17 mouse cellular contexts compared by ENCODE assay signal in genomic region chr12:117482665-117483064, GRCm38 (mm10). TPM values are rescaled to one million over a fixed set of nuclear protein-coding genes. Genes with fewer than 3 reads are reported as not detected.
DNase-seq lines count a peak whose midpoint lies in the region; ATAC-seq and TF ChIP-seq lines count a peak whose summit lies in the region.
"Had no signal": no experiment of that assay in that cellular context is flagged by ENCODE, and none has a peak within 500 bp of the region (broad histone marks: within the 10 kb centered on the region; RNA-seq: fewer than 3 reads in every experiment).

No protein-coding gene starts in this region.

- H3K27ac ChIP-seq in embryonic facial prominence, embryonic 13.5 days: 0 out of 2 replicates have a peak overlapping the region, but pooled peaks have one; percentile 11
- no peak overlapping the region for H3K27ac ChIP-seq in embryonic facial prominence, embryonic 10.5 days (replicated peaks)
- peak overlapping the region; percentile 55 for H3K27ac ChIP-seq in layer of hippocampus, adult 2 months
- no peak overlapping the region for H3K27ac ChIP-seq in midbrain, embryonic 14.5 days (replicated peaks; ENCODE audit: low read depth, low read length)
- H3K27ac ChIP-seq: forebrain, embryonic 13.5 days; limb, embryonic 13.5 days; midbrain, embryonic 15.5 days; neural tube, embryonic 13.5 days had no signal

- TF ChIP-seq CTCF in layer of hippocampus, adult 2 months (conservative IDR thresholded peaks at IDR 0.05): no peak

- peaks cover 6% of the 10 kb centered on the region; the same call in 1 of the 2 replicates for H3K27me3 ChIP-seq in embryonic facial prominence, embryonic 13.5 days
- H3K27me3 ChIP-seq in embryonic facial prominence, embryonic 10.5 days (replicated peaks; ENCODE audit: low read depth, poor library complexity, severe bottlenecking): 0 out of 2 replicates have a peak, but pooled peaks cover 8% of the 10 kb centered on the region
- H3K27me3 ChIP-seq in midbrain, embryonic 14.5 days (ENCODE audit: control insufficient read depth, insufficient read depth, low read length): no peaks in the 10 kb centered on the region
- H3K27me3 ChIP-seq: limb, embryonic 13.5 days; midbrain, embryonic 15.5 days; neural tube, embryonic 13.5 days had no signal

- H3K36me3 ChIP-seq in embryonic facial prominence, embryonic 13.5 days: no peaks in the 10 kb centered on the region
- no peaks in the 10 kb centered on the region for H3K36me3 ChIP-seq in embryonic facial prominence, embryonic 10.5 days (replicated peaks)
- H3K36me3 ChIP-seq in midbrain, embryonic 14.5 days (ENCODE audit: control insufficient read depth, insufficient read depth, low read length): no peaks in the 10 kb centered on the region
- H3K36me3 ChIP-seq: limb, embryonic 13.5 days; midbrain, embryonic 15.5 days; neural tube, embryonic 13.5 days had no signal

- H3K4me3 ChIP-seq in embryonic facial prominence, embryonic 13.5 days: no peak overlapping the region
- H3K4me3 ChIP-seq in embryonic facial prominence, embryonic 10.5 days: no peak overlapping the region
- no peak overlapping the region for H3K4me3 ChIP-seq in layer of hippocampus, adult 2 months
- no peak overlapping the region for H3K4me3 ChIP-seq in midbrain, embryonic 14.5 days (replicated peaks; ENCODE audit: low read depth, low read length)
- H3K4me3 ChIP-seq: forebrain, embryonic 13.5 days; limb, embryonic 13.5 days; midbrain, embryonic 15.5 days; neural tube, embryonic 13.5 days had no signal

- ATAC-seq in embryonic facial prominence, embryonic 13.5 days (ENCODE audit: insufficient number of reproducible peaks, insufficient read depth, low FRiP score, low TSS enrichment, low read depth): no peak
- no peak for ATAC-seq in midbrain, embryonic 14.5 days (ENCODE audit: low FRiP score, low TSS enrichment)
- ATAC-seq: forebrain, embryonic 13.5 days; lung, postnatal 0 days; midbrain, embryonic 15.5 days had no signal

- WGBS in embryonic facial prominence, embryonic 13.5 days: 25% methylated on average over 3 of the region's 3 CpGs
- WGBS in embryonic facial prominence, embryonic 10.5 days: 32% methylated on average over 3 of the region's 3 CpGs
- WGBS in midbrain, embryonic 14.5 days: 49% methylated on average over 3 of the region's 3 CpGs

- H3K9me3 ChIP-seq in embryonic facial prominence, embryonic 13.5 days: no peaks in the 10 kb centered on the region
- no peaks in the 10 kb centered on the region for H3K9me3 ChIP-seq in embryonic facial prominence, embryonic 10.5 days
- H3K9me3 ChIP-seq in midbrain, embryonic 14.5 days (ENCODE audit: control insufficient read depth, low read length): no peaks in the 10 kb centered on the region
- H3K9me3 ChIP-seq: forebrain, embryonic 13.5 days; limb, embryonic 13.5 days; midbrain, embryonic 15.5 days; neural tube, embryonic 13.5 days had no signal

- H3K9ac ChIP-seq in embryonic facial prominence, embryonic 13.5 days: no peak overlapping the region
- no peak overlapping the region for H3K9ac ChIP-seq in midbrain, embryonic 14.5 days (replicated peaks; ENCODE audit: low read length)
- H3K9ac ChIP-seq: forebrain, embryonic 13.5 days; limb, embryonic 13.5 days; midbrain, embryonic 15.5 days; neural tube, embryonic 13.5 days had no signal

- no peak for DNase-seq in embryonic facial prominence, embryonic 10.5 days (ENCODE audit: low spot score)
- peak in 1 of 2 experiments; percentile 30 for DNase-seq in layer of hippocampus, adult 2 months (ENCODE audit: low spot score in 2 of 2)
- no peak for DNase-seq in layer of hippocampus, adult 9-10 months (ENCODE audit: low spot score)
- DNase-seq in frontal cortex, postnatal 36 days (ENCODE audit: low spot score in 2 of 2): peak; percentile 49 to 81
- DNase-seq in right cerebral cortex, postnatal 10 days (ENCODE audit: low spot score in 2 of 2): peak; percentile 58 to 80
- DNase-seq in ovary, postnatal 36 days (ENCODE audit: low spot score): no peak
- no peak for DNase-seq in midbrain, embryonic 14.5 days
- DNase-seq: cerebellum, adult 9-11 months; gastrocnemius, postnatal 36 days; kidney, postnatal 25 days; thymus, adult 18-20 months had no signal

- H3K4me2 ChIP-seq in embryonic facial prominence, embryonic 13.5 days: no peak overlapping the region
- no peak overlapping the region for H3K4me2 ChIP-seq in midbrain, embryonic 14.5 days (ENCODE audit: low read length)
- H3K4me2 ChIP-seq: forebrain, embryonic 13.5 days; limb, embryonic 13.5 days; midbrain, embryonic 15.5 days; neural tube, embryonic 13.5 days had no signal

- H3K4me1 ChIP-seq in embryonic facial prominence, embryonic 13.5 days: peaks cover 16% of the 10 kb centered on the region
- H3K4me1 ChIP-seq in embryonic facial prominence, embryonic 10.5 days: peaks cover 22% of the 10 kb centered on the region
- H3K4me1 ChIP-seq in midbrain, embryonic 14.5 days (ENCODE audit: control insufficient read depth, insufficient read depth, low read length): peaks cover 7% of the 10 kb centered on the region

RNA-seq across cellular contexts. Expression of gene Rapgef5, which starts 33.6 kb away (rescaled TPM):
- 9.0 and 9.9 TPM in 2 replicates for polyA plus RNA-seq in embryonic facial prominence, embryonic 13.5 days (2015; fragmentation: Nextera tagmentation; extraction: Ambion mirVana)
- polyA plus RNA-seq in embryonic facial prominence, embryonic 10.5 days (2016; fragmentation: Nextera tagmentation; extraction: Ambion mirVana): 6.6 and 7.1 TPM in 2 replicates
- 100 to 1,000 TPM; 202 to 211 TPM for total RNA-seq in layer of hippocampus, adult 2 months (2021)
- polyA plus RNA-seq in midbrain, embryonic 14.5 days (2014; fragmentation: Nextera tagmentation; extraction: Ambion mirVana): 42.1 and 50.8 TPM in 2 replicates

Comparison
In these comparisons a context has a peak if more than half of its experiments do, and no peak if none do; other contexts are left out.
1. H3K27ac ChIP-seq: peak in embryonic facial prominence, embryonic 13.5 days (single experiment) and layer of hippocampus, adult 2 months (single experiment); none in embryonic facial prominence, embryonic 10.5 days (single experiment) and midbrain, embryonic 14.5 days (single experiment).
2. DNase-seq: peak in frontal cortex, postnatal 36 days (2 of 2) and right cerebral cortex, postnatal 10 days (2 of 2); none in embryonic facial prominence, embryonic 10.5 days (single experiment), layer of hippocampus, adult 9-10 months (single experiment), ovary, postnatal 36 days (single experiment) and midbrain, embryonic 14.5 days (single experiment).